Mouse (Mus musculus): ENCODE data around the gene Slc25a12. TPM values are rescaled to one million over a fixed set of nuclear protein-coding genes. Genes with fewer than 3 reads are reported as not detected.
A peak's percentile ranks its signal among the peaks of the same experiment; 100 is the strongest.

The Slc25a12 gene
- polyA plus RNA-seq, 1 experiment from 2014 or later = 28.3 TPM

DNA sequence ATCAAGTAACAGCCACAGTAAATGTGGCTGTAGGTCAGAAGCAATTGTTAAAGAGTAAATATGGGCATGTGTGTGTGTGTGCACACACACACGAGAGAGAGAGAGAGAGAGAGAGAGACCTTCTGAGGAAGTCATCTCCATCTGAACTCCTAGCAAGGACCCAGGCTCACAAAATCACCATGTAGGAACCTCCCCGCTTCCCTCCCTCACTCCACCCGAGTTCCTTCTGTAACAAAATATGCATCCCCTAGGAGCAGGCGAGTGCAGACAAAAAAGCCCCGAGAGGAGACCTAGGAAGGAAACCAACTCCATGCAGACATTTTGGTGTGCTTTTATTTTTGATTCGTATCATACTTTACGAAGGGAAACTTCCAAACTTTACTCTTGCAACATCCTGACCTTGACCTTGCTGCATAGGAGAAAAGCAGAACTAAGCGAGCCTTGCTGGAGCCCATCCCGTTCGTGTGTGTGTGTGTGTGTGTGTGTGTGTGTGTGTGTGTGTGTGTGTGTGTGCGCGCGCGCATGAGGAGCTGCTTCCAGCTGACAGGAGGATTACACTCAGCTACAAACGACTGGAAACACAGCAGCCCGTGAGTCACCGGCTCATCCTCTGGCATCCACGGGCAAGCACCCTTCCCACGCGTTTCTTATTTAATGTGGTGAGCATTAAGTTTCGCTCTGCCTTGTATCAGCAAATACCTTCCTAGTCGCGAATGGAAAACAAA, 93.4 kb downstream of the Slc25a12 start:
- Histone ChIP-seq H3K9ac (ENCODE audit: low read depth, low read length) (no peak overlapping the region), H3K4me3 (ENCODE audit: low read length) (peak overlapping the region; percentile 20), H3K4me1 (ENCODE audit: control insufficient read depth, insufficient read depth, low read length) (no peaks in the 10 kb centered on the region), H3K4me2 (ENCODE audit: low read depth, low read length) (no peak overlapping the region), H3K36me3 (ENCODE audit: control insufficient read depth, insufficient read depth, low read length) (no peaks in the 10 kb centered on the region), H3K27ac (ENCODE audit: low read length) (no peak overlapping the region), H3K9me3 (ENCODE audit: control insufficient read depth, low read length) (no peaks in the 10 kb centered on the region), H3K27me3 (replicated peaks; ENCODE audit: control insufficient read depth, insufficient read depth, low read length) (no peaks in the 10 kb centered on the region)
- no peak for ATAC-seq
- WGBS = 48% methylated on average over 23 of the region's 23 CpGs

DNA sequence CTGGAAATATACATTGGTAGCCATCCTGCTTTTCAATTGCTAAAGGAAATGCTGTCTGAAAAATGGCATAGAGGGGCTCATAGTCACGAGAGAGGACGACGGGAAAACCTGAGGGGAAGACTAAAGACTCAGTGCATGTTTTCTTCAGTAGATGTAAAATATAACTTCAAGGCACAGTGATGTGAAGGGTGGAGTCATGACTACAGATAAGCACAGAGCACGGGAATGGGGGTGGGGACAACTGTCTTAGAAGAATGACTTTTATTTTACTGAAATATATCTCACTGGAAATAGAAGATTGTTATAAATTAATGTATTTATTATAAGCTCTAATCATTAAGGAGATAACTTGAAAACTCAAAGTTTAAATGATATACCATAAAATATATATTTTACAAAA, 97.5 kb downstream of the Slc25a12 start:
- Histone ChIP-seq H3K4me3 (ENCODE audit: low read length) (no peak overlapping the region), H3K4me1 (ENCODE audit: control insufficient read depth, insufficient read depth, low read length) (no peaks in the 10 kb centered on the region), H3K9me3 (ENCODE audit: control insufficient read depth, low read length) (no peaks in the 10 kb centered on the region), H3K4me2 (ENCODE audit: low read depth, low read length) (no peak overlapping the region), H3K36me3 (ENCODE audit: control insufficient read depth, insufficient read depth, low read length) (0 out of 2 replicates have a peak, but pooled peaks cover 6% of the 10 kb centered on the region), H3K27me3 (replicated peaks; ENCODE audit: control insufficient read depth, insufficient read depth, low read length) (no peaks in the 10 kb centered on the region), H3K9ac (ENCODE audit: low read depth, low read length) (no peak overlapping the region), H3K27ac (ENCODE audit: low read length) (no peak overlapping the region)
- ATAC-seq = no peak
- 66% methylated on average over 4 of the region's 4 CpGs for WGBS

DNA sequence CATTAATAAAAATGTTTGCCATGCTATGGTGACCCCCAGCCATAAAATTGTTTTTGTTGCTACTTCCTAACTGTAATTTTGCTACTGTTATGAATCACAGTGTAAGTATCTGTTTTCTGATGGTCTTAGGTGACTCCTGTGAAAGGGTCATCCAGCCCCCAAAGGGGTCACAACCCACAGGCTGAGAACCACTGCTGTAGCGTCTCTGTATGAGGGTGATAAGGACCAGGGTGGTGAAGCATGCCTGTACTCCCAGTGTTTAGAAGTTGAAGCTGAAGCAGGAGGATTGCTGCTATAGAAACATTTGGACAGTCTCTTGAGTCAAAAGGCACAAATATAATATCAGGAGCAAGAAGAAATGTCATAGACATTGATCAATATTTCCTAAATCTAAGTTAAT, 98.2 kb downstream of the Slc25a12 start:
- WGBS = 55% methylated on average over 1 of the region's 1 CpGs
- Histone ChIP-seq H3K9ac (ENCODE audit: low read depth, low read length) (no peak overlapping the region), H3K4me3 (ENCODE audit: low read length) (no peak overlapping the region), H3K27me3 (replicated peaks; ENCODE audit: control insufficient read depth, insufficient read depth, low read length) (no peaks in the 10 kb centered on the region), H3K36me3 (ENCODE audit: control insufficient read depth, insufficient read depth, low read length) (0 out of 2 replicates have a peak, but pooled peaks cover 6% of the 10 kb centered on the region), H3K4me1 (ENCODE audit: control insufficient read depth, insufficient read depth, low read length) (no peaks in the 10 kb centered on the region), H3K27ac (ENCODE audit: low read length) (no peak overlapping the region), H3K4me2 (ENCODE audit: low read depth, low read length) (no peak overlapping the region), H3K9me3 (ENCODE audit: control insufficient read depth, low read length) (no peaks in the 10 kb centered on the region)
- no peak for ATAC-seq

DNA sequence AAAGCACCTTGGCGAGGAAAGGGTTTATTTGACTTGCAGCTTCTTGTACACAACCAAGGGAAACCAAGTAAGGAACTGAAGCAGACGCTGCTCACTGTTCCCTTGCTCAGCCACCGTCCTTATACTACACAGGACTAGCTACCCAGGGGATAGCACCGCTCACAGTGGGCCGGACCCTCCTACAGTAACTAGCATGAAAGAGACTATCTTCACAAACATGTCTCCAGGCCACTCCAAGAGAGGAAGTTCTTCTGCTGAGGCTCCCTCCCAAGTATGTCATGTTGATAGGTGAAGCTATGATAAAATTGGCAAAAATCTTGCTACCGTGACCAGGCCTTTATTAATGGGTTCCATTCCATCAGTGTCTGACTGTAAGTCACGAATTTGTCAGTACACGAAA, 98.9 kb downstream of the Slc25a12 start:
- no peak overlapping the region for H3K4me3 ChIP-seq (ENCODE audit: low read length)
- no peak for ATAC-seq
- H3K9me3 ChIP-seq (ENCODE audit: control insufficient read depth, low read length) = no peaks in the 10 kb centered on the region
- H3K27ac ChIP-seq (ENCODE audit: low read length) = no peak overlapping the region
- H3K27me3 ChIP-seq (replicated peaks; ENCODE audit: control insufficient read depth, insufficient read depth, low read length) = no peaks in the 10 kb centered on the region
- H3K4me1 ChIP-seq (ENCODE audit: control insufficient read depth, insufficient read depth, low read length) = no peaks in the 10 kb centered on the region
- H3K9ac ChIP-seq (ENCODE audit: low read depth, low read length) = no peak overlapping the region
- H3K4me2 ChIP-seq (ENCODE audit: low read depth, low read length) = no peak overlapping the region
- 90% methylated on average over 8 of the region's 8 CpGs for WGBS
- H3K36me3 ChIP-seq (ENCODE audit: control insufficient read depth, insufficient read depth, low read length) = 0 out of 2 replicates have a peak, but pooled peaks cover 7% of the 10 kb centered on the region

DNA sequence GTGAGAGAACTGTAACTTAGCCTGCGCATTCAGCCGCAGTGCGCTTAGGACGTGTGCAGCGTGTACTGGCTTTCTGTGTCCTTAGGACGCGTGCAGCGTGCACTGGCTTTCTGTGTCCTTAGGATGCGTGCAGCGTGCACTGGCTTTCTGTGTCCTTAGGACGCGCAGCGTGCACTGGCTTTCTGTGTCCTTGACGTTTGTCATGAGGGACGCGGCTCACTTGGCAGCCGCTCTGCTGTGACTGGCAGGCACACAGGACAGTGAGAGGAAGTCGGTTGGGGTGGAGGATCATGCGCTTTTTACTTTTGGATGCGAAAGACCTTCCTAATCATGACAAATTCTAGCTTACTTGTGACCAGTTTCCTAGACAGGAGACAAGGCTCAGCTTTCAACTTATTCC, 103.0 kb downstream of the Slc25a12 start:
- H3K4me1 ChIP-seq (ENCODE audit: control insufficient read depth, insufficient read depth, low read length) = no peaks in the 10 kb centered on the region
- no peak overlapping the region for H3K9ac ChIP-seq (ENCODE audit: low read depth, low read length)
- no peak overlapping the region for H3K4me3 ChIP-seq (ENCODE audit: low read length)
- no peak for ATAC-seq
- WGBS = 95% methylated on average over 20 of the region's 20 CpGs
- no peaks in the 10 kb centered on the region for H3K27me3 ChIP-seq (replicated peaks; ENCODE audit: control insufficient read depth, insufficient read depth, low read length)
- H3K9me3 ChIP-seq (ENCODE audit: control insufficient read depth, low read length) = no peaks in the 10 kb centered on the region
- H3K36me3 ChIP-seq (ENCODE audit: control insufficient read depth, insufficient read depth, low read length) = peaks cover 10% of the 10 kb centered on the region; the same call in 1 of the 2 replicates
- no peak overlapping the region for H3K4me2 ChIP-seq (ENCODE audit: low read depth, low read length)
- H3K27ac ChIP-seq (ENCODE audit: low read length) = no peak overlapping the region

DNA sequence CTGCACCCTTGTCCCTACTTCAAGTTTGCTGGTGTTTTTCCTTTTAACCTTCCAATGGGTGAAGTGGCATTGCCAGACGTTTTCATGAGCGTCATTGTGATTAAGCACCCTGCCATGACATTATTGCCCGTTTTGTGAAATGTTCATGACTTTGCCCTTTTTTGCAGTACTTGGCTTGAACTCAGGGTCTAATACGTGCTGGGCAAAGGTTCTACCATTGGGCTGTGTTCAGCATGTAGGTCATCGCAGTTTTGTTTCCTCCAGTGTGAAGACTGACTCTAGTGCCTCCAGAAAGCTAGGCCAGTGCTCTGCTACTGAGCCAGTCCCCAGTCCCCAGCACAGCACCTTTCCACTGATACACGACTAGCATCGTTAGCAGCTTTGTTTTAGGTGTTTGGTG, 111.0 kb downstream of the Slc25a12 start:
- no peak overlapping the region for H3K9ac ChIP-seq (ENCODE audit: low read depth, low read length)
- no peaks in the 10 kb centered on the region for H3K27me3 ChIP-seq (replicated peaks; ENCODE audit: control insufficient read depth, insufficient read depth, low read length)
- H3K4me2 ChIP-seq (ENCODE audit: low read depth, low read length) = no peak overlapping the region
- 89% methylated on average over 7 of the region's 7 CpGs for WGBS
- ATAC-seq = no peak
- H3K9me3 ChIP-seq (ENCODE audit: control insufficient read depth, low read length) = no peaks in the 10 kb centered on the region
- H3K27ac ChIP-seq (ENCODE audit: low read length) = no peak overlapping the region
- peaks cover 8% of the 10 kb centered on the region; the same call in 1 of the 2 replicates for H3K36me3 ChIP-seq (ENCODE audit: control insufficient read depth, insufficient read depth, low read length)
- H3K4me3 ChIP-seq (ENCODE audit: low read length) = no peak overlapping the region
- no peaks in the 10 kb centered on the region for H3K4me1 ChIP-seq (ENCODE audit: control insufficient read depth, insufficient read depth, low read length)

DNA sequence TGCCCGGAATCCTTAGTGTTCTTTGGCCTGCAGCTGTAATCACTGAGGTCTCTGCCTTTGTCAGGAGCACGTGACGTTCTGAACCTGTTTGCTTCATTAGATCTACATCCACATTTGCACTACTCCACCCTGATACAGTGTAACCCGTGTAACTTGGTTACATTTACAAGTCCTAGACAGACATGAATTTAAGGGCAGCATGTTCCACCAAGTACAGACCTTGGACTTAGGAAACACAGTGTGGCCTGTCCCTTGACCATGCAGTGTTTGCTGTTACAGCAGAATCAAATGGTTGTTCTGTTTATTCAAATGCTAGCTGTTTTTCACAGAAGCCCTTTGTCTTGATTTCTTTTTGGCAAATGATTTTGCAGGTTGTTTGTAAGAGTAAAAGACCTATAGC, 112.7 kb downstream of the Slc25a12 start:
- no peaks in the 10 kb centered on the region for H3K4me1 ChIP-seq (ENCODE audit: control insufficient read depth, insufficient read depth, low read length)
- ATAC-seq = no peak

DNA sequence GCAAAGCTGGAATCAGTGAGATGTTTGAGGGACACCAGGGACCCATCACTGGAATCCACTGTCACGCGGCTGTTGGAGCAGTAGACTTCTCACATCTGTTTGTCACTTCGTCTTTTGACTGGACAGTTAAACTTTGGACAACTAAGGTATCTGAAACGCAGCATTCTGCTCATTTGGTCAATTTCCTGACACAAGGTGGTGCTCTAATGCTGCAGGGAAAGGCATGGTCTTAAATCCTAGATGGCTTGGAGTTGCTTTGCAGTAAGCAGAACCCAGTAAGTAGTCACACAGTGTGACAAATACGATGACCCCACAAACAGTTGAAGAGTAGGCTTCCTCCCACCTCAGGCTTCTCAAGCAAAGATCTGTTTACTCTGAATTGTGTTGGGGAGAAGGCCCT, 116.7 kb downstream of the Slc25a12 start:
- 0 out of 2 replicates have a peak, but pooled peaks cover 9% of the 10 kb centered on the region for H3K36me3 ChIP-seq (ENCODE audit: control insufficient read depth, insufficient read depth, low read length)

More for the DNA sequence above, 112.7 kb downstream of the Slc25a12 start:
- WGBS = 78% methylated on average over 4 of the region's 4 CpGs
- H3K4me3 ChIP-seq (ENCODE audit: low read length) = no peak overlapping the region
- no peak overlapping the region for H3K9ac ChIP-seq (ENCODE audit: low read depth, low read length)
- H3K36me3 ChIP-seq (ENCODE audit: control insufficient read depth, insufficient read depth, low read length) = 0 out of 2 replicates have a peak, but pooled peaks cover 15% of the 10 kb centered on the region
- no peaks in the 10 kb centered on the region for H3K9me3 ChIP-seq (ENCODE audit: control insufficient read depth, low read length)
- H3K27me3 ChIP-seq (replicated peaks; ENCODE audit: control insufficient read depth, insufficient read depth, low read length) = no peaks in the 10 kb centered on the region
- H3K4me2 ChIP-seq (ENCODE audit: low read depth, low read length) = no peak overlapping the region
- H3K27ac ChIP-seq (ENCODE audit: low read length) = no peak overlapping the region

DNA sequence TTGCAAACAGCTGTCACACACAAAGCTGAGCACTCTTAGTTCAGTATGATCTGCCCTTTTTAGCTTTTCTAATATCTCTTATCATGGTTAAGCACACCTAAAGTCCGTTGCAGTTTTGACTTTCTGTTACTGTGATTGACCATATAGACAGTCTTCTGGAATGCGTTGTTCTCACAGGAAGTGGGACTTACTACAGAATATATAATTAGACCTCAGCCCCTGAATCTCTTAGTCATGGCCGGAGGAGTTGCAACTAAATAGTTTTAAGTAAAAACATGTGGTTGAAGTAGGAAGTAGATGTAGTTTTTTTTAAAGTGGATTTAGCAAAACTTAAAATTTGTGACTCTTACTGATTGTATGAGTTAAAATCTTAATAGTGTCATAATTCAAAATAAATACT, 119.5 kb downstream of the Slc25a12 start:
- no peaks in the 10 kb centered on the region for H3K27me3 ChIP-seq (replicated peaks; ENCODE audit: control insufficient read depth, insufficient read depth, low read length)
- no peak for ATAC-seq
- no peak overlapping the region for H3K9ac ChIP-seq (ENCODE audit: low read depth, low read length)
- no peak overlapping the region for H3K27ac ChIP-seq (ENCODE audit: low read length)
- 0 out of 2 replicates have a peak, but pooled peaks cover 9% of the 10 kb centered on the region for H3K36me3 ChIP-seq (ENCODE audit: control insufficient read depth, insufficient read depth, low read length)
- H3K4me3 ChIP-seq (ENCODE audit: low read length) = no peak overlapping the region
- no peaks in the 10 kb centered on the region for H3K9me3 ChIP-seq (ENCODE audit: control insufficient read depth, low read length)
- WGBS = 76% methylated on average over 3 of the region's 3 CpGs
- H3K4me1 ChIP-seq (ENCODE audit: control insufficient read depth, insufficient read depth, low read length) = no peaks in the 10 kb centered on the region
- no peak overlapping the region for H3K4me2 ChIP-seq (ENCODE audit: low read depth, low read length)

More for the DNA sequence above, 116.7 kb downstream of the Slc25a12 start:
- no peak overlapping the region for H3K27ac ChIP-seq (ENCODE audit: low read length)
- ATAC-seq = no peak
- H3K4me1 ChIP-seq (ENCODE audit: control insufficient read depth, insufficient read depth, low read length) = no peaks in the 10 kb centered on the region
- H3K9me3 ChIP-seq (ENCODE audit: control insufficient read depth, low read length) = no peaks in the 10 kb centered on the region
- H3K9ac ChIP-seq (ENCODE audit: low read depth, low read length) = no peak overlapping the region
- no peak overlapping the region for H3K4me2 ChIP-seq (ENCODE audit: low read depth, low read length)
- no peak overlapping the region for H3K4me3 ChIP-seq (ENCODE audit: low read length)
- WGBS = 70% methylated on average over 5 of the region's 5 CpGs
- H3K27me3 ChIP-seq (replicated peaks; ENCODE audit: control insufficient read depth, insufficient read depth, low read length) = no peaks in the 10 kb centered on the region
